Mouse (Mus musculus) embryonic stem cell, embryonic (primary cell): ENCODE measurements at regions not wholly inside any gene's neighbourhood (a gene's known extent, or its start where the extent isn't known, plus 50 kb on each side); places are given as distances from the start of the nearest gene placed in this dataset.
"Not testable (repeated sequence)": the region's sequence is repeated elsewhere in the genome, so short reads cannot be mapped to it uniquely, and the experiment has no call there.

Source experiments
- CTCF ChIA-PET, 4 experiments: fragments of 300-600 bp in 2 of 4; fragments of 350-600 bp in 2 of 4; sonication (Branson Sonifier 250); formaldehyde crosslinking; loops; one replicate each; lab custom pipeline; 2022; ENCODE audit warnings: inconsistent platforms in 2 of 4; lab: Charles Lee
- POLR2A ChIA-PET, 4 experiments: fragments of 300-600 bp in 2 of 4; fragments of 350-600 bp in 2 of 4; sonication (Branson Sonifier 250); formaldehyde crosslinking; loops; one replicate each; lab custom pipeline; 2022; ENCODE audit warnings: antibody characterized with exemption in 4 of 4, inconsistent platforms in 1 of 4; lab: Charles Lee

DNA sequence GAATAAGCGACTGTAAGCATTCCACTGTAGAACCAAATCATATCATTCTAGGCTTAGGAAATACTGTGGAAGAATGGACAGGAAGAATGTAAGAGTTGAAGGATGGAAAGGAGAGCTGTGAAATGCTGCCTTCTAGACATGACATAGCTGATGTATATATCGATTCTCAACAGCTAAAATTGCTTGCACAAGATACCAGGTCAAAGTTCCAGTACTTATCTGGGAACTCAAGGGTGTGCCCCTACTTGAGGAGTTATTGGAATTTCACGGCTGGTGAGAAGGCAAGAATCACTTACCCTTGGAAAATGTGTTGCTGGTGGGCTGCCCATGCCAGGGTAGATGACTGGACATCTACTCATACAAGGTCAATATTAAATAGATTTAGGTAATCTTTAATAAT is 322.0 kb downstream of the Kif20b start:
- ChIA-PET CTCF (no interaction called here), POLR2A (interaction anchor here in 1 of 4 experiments (0.5 kb wide), 1 partner anchor 174 kb away, joined by 5 read pairs; no protein-coding TSS in a partner anchor)

DNA sequence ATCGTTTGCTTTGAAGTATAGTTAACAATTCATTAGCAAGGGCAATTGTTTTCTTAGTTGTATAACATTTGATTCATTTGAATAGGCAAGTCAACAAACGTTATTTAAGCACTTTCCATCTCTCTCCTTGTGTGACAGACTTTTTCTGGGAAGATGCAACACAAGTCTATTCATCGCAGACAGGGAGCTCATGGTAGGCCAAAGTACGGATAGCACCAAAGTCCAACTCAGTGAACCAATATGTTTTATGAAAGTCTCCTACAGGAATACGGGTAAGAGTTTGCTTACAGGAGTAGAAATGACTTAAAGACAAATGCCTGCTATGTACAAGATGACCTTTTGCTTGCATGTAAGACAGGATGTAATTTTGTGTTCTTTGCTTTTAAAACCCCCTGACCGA is 325.4 kb downstream of the Kif20b start:
- POLR2A ChIA-PET: no interaction called here
- CTCF ChIA-PET: no interaction called here

DNA sequence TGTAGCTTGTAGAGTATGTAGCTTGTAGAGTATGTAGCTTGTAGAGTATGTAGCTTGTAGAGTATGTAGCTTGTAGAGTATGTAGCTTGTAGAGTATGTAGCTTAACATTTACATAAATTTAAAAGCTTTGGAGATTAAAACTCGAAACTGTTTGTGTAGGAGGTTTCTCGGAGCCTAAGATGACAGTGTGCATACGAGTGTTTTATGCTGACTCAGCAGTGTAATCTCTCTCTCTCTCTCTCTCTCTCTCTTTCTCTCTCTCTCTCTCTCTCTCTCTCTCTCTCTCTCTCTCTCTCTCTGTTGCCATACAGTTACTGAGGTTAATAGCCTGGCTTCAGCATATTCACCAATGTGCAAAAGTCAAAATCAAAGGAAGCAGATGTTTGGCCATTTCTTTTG is 336.5 kb downstream of the Kif20b start:
- POLR2A ChIA-PET: not testable (repeated sequence)

DNA sequence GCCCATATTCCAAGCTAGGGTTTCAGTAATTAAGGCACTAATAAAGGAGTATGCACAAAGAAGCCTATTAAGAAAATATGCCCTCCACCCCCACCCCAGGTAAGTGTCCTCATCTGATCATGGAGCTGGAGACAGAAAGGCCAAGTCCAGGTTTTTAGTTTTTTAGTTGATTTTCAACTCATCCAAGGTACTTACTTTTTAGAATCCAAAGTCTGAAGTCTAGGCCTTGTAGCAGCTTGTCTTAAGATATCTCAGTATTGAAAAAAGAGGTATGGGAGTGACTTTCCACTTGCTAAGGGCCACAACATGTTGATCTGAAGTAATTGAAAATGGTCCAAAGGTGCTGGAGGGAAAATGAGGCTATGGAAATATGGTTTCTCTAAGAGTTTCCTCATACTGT is 340.9 kb downstream of the Kif20b start:
- ChIA-PET POLR2A (no interaction called here), CTCF (no interaction called here)

More for the DNA sequence above, 336.5 kb downstream of the Kif20b start:
- CTCF ChIA-PET: not testable (repeated sequence)

DNA sequence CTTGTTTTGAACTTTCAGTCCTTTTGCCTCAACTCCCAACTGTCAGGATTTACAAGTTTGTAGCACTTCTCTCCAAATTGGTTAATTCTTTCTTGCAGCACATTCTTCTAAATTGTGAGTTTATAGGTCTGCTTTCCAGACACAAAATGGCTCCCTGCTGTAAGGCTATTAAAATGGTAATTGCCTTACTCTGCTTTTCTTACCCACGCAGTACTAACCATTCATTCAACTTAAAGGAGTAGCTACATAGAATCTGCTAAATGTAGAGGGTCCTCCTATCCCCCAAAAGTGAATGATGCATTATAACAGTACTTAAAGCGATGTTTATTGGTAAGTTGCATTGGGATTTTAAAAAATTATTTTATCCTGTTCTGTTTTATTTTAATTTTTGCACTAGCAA is 356.2 kb downstream of the Kif20b start:
- ChIA-PET POLR2A (no interaction called here), CTCF (no interaction called here)

DNA sequence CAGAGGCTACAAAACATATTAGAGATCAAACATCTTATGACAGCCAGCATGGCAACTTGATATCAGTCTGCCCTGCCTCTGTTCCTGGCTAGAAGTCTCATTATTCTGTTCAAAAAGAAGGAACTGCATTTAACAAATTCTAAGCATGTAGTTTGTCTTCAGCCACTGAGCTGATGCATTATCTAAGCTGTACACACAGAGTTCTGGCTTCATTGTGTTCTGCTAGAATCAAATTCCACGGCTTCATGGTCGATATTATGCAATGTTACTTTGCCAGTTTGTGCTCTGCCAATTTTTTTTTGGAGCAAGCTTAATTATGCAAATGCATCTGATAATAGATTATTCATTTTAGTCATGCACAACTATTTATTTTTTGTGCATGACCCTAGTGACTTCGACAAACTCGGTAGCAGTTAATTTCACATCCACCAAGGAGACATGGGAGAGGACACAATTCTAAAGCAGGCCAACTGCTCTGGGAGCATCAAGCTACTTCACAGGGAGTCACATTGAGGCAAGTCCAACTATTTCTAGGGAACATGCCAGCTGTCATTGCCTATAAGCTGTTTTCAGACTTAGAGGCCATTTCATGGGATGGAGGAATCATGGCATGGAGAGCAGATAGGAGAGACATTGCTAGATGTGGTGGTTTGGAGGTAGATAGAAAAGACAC is 360.8 kb downstream of the Kif20b start:
- CTCF ChIA-PET: no interaction called here
- POLR2A ChIA-PET: interaction anchor here in 1 of 4 experiments (0.7 kb wide), 1 partner anchor 286 kb away, joined by 3 read pairs; no protein-coding TSS in a partner anchor

DNA sequence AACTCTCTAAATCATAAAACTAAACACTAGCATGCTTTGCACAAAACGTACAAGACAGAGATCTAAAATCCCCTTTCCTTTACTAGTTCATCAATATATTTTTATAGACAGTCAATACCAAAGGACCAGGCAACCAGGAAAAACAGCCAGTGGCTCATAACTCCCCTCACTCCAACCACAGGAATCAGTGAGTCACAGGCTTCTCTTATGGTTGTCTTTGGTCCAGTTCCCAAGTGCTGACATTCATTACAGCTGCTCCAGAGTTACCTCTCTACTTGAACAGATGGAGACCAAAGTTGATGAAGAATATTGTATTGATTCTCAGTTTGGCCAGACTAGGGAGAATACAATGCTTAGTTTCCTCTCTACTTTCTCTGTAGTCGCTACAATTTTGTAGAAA is 376.7 kb downstream of the Kif20b start:
- POLR2A ChIA-PET: no interaction called here
- CTCF ChIA-PET: no interaction called here

DNA sequence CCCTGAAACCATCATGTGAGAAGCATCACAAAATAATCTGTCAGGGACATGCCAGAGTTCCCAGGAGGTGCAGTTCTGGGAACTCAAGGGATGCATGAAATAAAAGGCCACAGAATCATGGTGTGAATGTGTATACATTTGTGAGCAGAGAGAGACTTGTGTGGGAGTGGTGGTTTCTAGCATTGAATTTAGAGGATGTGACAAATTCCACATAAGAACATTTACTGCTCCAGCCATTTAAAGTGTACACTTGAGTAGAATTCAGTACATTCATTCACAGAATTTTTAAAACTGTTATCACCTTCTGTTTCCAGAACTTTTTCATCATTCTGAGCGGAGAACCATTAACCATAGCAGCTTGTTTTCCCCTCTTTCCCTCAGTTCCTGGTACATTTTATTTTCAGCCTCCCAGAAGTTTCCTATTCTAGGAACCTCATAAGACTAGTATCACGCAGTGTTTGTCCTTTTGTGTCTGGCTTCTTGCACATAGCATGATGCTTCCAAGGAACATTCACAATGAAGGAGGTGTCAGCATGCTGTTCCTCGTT is 380.6 kb downstream of the Kif20b start:
- ChIA-PET CTCF (no interaction called here), POLR2A (no interaction called here)
